Mouse (Mus musculus): ENCODE measurements at regions not wholly inside any gene's neighbourhood (a gene's known extent, or its start where the extent isn't known, plus 50 kb on each side); places are given as distances from the start of the nearest gene placed in this dataset.
A peak's percentile ranks its signal among the peaks of the same experiment; 100 is the strongest.

- ATAC-seq (replicated peaks; ENCODE audit: low read depth, poor library complexity, severe bottlenecking) = no peak
Measured at GRCm38 (mm10) chr8:115554185-115554584, 153.4 kb downstream of the Maf start.

DNA sequence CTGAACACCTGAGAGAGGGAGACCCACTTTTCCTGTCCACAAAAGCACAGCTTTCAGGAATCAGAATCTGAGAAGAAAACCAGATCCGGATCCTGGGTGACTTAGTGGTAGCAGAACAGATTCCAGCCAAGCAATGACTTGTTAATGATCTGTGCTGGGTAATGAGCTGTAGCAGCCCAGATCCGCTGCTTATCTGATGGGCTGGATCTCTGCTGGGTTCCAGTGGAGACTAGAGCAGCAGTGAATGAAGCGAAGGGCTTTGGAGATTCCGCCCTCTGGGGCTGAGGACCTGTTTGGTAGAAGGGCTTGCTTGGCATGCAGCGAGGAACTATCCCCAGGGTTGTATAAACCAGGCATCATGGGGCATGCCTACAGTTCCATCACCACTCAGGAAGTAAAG is 156.3 kb downstream of the Maf start:
- ATAC-seq (replicated peaks; ENCODE audit: low read depth, poor library complexity, severe bottlenecking) = no peak

- ATAC-seq (replicated peaks; ENCODE audit: low read depth, poor library complexity, severe bottlenecking) = no peak
Measured at GRCm38 (mm10) chr8:115549112-115549511, 158.5 kb downstream of the Maf start.

GRCm38 (mm10) chr8:115544067-115544466 is 163.5 kb downstream of the Maf start:
- no peak for ATAC-seq (replicated peaks; ENCODE audit: low read depth, poor library complexity, severe bottlenecking)

GRCm38 (mm10) chr8:115542935-115543334 is 164.7 kb downstream of the Maf start:
- ATAC-seq (replicated peaks; ENCODE audit: low read depth, poor library complexity, severe bottlenecking) = 0 out of 2 replicates have a peak, but pooled peaks have one; percentile 26

- ATAC-seq (replicated peaks; ENCODE audit: low read depth, poor library complexity, severe bottlenecking) = peak; percentile 69
Measured at GRCm38 (mm10) chr8:115539600-115539999, 168.0 kb downstream of the Maf start.

GRCm38 (mm10) chr8:115538236-115538635 is 169.4 kb downstream of the Maf start:
- no peak for ATAC-seq (replicated peaks; ENCODE audit: low read depth, poor library complexity, severe bottlenecking)

DNA sequence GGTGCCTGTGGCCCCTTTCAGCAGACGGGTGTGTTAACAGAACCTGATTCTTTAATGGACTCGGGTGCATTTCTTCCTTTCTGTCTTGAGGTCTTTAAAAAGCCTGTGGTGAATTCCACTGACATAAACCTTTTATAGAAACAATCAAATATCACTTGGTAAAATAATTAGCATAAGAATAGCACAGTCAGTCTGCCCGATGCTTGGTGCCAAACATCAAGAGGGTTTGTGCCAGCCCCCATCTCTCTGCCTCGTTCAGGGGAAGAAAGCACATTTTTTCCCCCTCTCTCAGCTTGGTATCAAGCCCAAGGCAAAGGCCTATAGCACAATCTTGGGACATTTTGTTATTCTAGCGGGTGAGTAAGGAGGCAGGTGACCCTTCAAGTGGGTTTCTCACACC is 169.8 kb downstream of the Maf start:
- no peak for ATAC-seq (replicated peaks; ENCODE audit: low read depth, poor library complexity, severe bottlenecking)

GRCm38 (mm10) chr8:115536554-115537346 is 170.8 kb downstream of the Maf start:
- no peak for ATAC-seq (replicated peaks; ENCODE audit: low read depth, poor library complexity, severe bottlenecking)

GRCm38 (mm10) chr8:115536001-115536400 is 171.6 kb downstream of the Maf start:
- no peak for ATAC-seq (replicated peaks; ENCODE audit: low read depth, poor library complexity, severe bottlenecking)

GRCm38 (mm10) chr8:115534030-115534429 is 173.6 kb downstream of the Maf start:
- 0 out of 2 replicates have a peak, but pooled peaks have one; percentile 26 for ATAC-seq (replicated peaks; ENCODE audit: low read depth, poor library complexity, severe bottlenecking)

DNA sequence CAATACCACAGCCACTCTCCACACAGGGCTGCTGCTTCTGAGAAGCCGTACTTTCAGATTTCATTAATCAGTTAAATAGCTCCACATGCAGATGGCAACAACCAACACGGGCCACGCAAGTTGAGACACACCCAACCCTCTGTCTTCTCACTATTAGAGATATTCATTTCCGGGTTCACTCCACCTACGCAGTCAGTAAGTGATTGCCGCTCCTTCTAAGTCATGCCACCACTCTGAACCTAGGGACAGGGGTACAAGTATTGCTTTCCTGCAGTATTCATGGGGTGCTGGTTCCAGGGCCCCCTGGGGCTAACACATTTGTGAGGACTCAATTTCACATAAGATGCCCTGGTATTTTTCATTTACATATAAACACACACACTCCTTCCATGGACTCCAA is 176.3 kb downstream of the Maf start:
- ATAC-seq (replicated peaks; ENCODE audit: low read depth, poor library complexity, severe bottlenecking) = no peak

DNA sequence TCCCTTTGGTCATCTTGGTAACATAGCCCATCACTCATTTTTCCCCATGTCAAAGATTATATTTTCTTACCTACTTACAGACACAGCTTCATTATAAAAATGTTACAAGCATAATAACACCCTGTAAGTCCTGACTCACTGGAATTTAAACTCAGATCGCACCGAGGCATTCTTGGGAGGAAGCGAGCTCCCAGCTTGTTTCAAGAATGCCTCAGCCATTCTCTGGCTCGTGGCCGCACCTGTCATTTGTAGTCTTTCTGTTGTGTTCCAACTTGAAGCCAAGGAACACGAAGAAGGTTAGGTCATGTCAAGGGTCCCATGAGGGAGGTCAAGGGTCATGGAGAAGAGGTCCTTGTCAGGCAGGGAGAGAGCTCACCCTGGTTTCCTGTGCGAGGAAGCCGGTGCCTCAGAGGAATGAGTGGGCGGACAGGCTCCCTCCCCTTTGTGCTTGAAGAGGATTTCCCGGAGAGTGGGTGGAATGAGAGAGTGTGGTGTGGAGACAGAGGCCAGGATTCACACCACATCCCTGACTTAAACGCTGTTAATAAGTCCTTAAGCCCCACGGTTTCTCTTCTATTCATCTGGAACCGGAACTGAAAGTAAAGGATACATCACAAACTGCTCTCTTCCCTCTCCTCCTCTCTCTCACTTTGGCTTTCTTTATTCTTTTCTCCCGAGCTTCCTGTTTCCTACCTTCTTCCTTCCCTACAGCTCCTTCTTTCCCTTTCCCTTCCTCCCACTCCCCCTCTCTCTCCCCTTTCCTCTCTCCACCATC is 177.8 kb downstream of the Maf start:
- ATAC-seq (replicated peaks; ENCODE audit: low read depth, poor library complexity, severe bottlenecking) = peak; percentile 34

- ATAC-seq (replicated peaks; ENCODE audit: low read depth, poor library complexity, severe bottlenecking) = no peak
Measured at GRCm38 (mm10) chr8:115528879-115529278, 178.7 kb downstream of the Maf start.

GRCm38 (mm10) chr8:115525149-115525548 is 182.4 kb downstream of the Maf start:
- no peak for ATAC-seq (replicated peaks; ENCODE audit: low read depth, poor library complexity, severe bottlenecking)

DNA sequence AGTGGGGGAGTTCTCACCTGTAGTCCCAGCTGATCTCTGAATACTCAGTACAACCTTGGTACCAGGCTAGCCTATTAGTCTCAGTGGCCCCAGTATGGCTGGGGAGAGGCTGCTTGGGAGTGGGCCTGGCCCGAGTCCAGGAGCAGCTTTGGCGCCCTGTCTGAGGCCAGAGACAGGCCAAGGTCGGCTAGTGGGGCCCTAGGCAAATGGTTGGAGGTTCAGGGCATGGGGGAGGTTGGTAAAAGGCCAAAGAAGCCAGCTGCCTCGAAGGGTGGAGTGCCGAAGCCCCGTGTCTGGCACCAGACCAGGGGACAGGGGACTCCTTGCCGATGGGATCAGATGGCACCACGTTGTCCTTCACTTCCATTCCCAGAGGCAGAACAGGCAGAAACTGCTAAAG is 182.9 kb downstream of the Maf start:
- ATAC-seq (replicated peaks; ENCODE audit: low read depth, poor library complexity, severe bottlenecking) = no peak

- no peak for ATAC-seq (replicated peaks; ENCODE audit: low read depth, poor library complexity, severe bottlenecking)
Measured at GRCm38 (mm10) chr8:115522527-115522926, 185.1 kb downstream of the Maf start.

GRCm38 (mm10) chr8:115515647-115516046 is 191.9 kb downstream of the Maf start:
- ATAC-seq (replicated peaks; ENCODE audit: low read depth, poor library complexity, severe bottlenecking) = no peak

GRCm38 (mm10) chr8:115514485-115514884 is 193.1 kb downstream of the Maf start:
- peak; percentile 20 for ATAC-seq (replicated peaks; ENCODE audit: low read depth, poor library complexity, severe bottlenecking)

DNA sequence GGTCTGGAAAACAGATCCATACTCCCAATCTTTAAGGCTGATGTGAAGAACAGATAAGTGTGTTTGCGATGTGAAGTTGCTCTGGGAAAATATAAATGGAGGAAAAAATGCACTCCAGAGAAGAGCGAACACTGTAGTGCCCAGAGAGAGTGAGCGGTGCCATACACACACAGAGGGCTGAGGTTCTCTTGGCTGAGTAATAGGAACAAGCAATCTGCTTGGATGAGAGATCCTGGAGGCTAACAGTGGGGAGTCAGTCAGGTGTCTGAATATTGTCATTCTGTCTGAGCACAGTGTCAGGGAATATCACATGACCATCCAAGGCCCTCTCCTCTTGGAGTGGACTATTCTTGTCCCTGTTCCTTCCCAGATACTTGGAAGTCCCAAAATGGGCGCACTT is 200.4 kb downstream of the Maf start:
- ATAC-seq (replicated peaks; ENCODE audit: low read depth, poor library complexity, severe bottlenecking) = peak; percentile 58

DNA sequence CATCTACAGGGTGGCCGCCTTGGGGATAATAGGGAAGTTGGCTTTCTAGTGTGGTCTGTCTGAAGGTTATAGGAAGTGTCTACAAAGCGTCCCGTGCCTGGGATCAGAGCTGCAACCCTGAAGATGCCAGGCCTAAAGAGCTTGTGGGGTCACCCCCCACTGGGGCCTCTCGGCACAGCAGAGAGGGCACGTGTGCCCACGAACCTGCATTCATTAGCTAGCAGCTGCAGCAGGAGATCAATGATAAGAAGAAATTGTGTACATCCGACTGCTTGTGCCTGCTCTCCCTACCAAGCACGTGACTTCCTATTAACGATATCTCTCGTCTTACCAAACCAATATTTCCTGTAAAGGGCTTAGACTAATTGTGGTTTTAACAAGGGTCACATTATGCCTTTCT is 200.9 kb downstream of the Maf start:
- ATAC-seq (replicated peaks; ENCODE audit: low read depth, poor library complexity, severe bottlenecking) = peak; percentile 95

All from common myeloid progenitor, adult 5-6 weeks (primary cell).